ENCODE assay signal across 16 mouse cellular contexts in genomic region chr2:147788001-147788400, GRCm38 (mm10).
A peak's percentile ranks its signal among the peaks of the same experiment; 100 is the strongest.
DNase-seq lines count a peak whose midpoint lies in the region; ATAC-seq and TF ChIP-seq lines count a peak whose summit lies in the region.
"Had no signal": no experiment of that assay in that cellular context is flagged by ENCODE, and none has a peak within 500 bp of the region (broad histone marks: within the 10 kb centered on the region; RNA-seq: fewer than 3 reads in every experiment).

No protein-coding gene starts in this region.

- H3K27ac ChIP-seq in lung, embryonic 14.5 days (ENCODE audit: low read depth) = no peak overlapping the region
- H3K27ac ChIP-seq: heart, embryonic 15.5 days; liver, embryonic 13.5 days; neural tube, embryonic 15.5 days had no signal

- H3K27me3 ChIP-seq in lung, embryonic 14.5 days (ENCODE audit: insufficient read depth, low read length) = no peaks in the 10 kb centered on the region
- H3K27me3 ChIP-seq: liver, embryonic 13.5 days had no signal

- H3K4me2 ChIP-seq in lung, embryonic 14.5 days = no peak overlapping the region
- H3K4me2 ChIP-seq: heart, embryonic 15.5 days; liver, embryonic 13.5 days; neural tube, embryonic 15.5 days had no signal

- H3K9ac ChIP-seq in lung, embryonic 14.5 days = no peak overlapping the region
- H3K9ac ChIP-seq: heart, embryonic 15.5 days; liver, embryonic 13.5 days; neural tube, embryonic 15.5 days had no signal

- ATAC-seq in frontal cortex, adult (ENCODE audit: low TSS enrichment) = 0 out of 2 replicates have a peak, but pooled peaks have one; percentile 51
- ATAC-seq in lung, embryonic 14.5 days (ENCODE audit: insufficient read depth) = no peak

- no peaks in the 10 kb centered on the region for H3K36me3 ChIP-seq in lung, embryonic 14.5 days (ENCODE audit: insufficient read depth)
- H3K36me3 ChIP-seq: heart, embryonic 15.5 days; liver, embryonic 13.5 days; neural tube, embryonic 15.5 days had no signal

- no peak for DNase-seq in frontal cortex, postnatal 10 days (ENCODE audit: low spot score in 2 of 2)
- DNase-seq in lung, embryonic 14.5 days = peak; percentile 23
- DNase-seq in lung, postnatal 25 days (ENCODE audit: low spot score) = no peak
- DNase-seq in ES-CJ7 (ENCODE audit: low read depth, low spot score) = peak; percentile 23
- peak; percentile 15 for DNase-seq in embryo, embryonic 9.5 days (ENCODE audit: extremely low spot score)
- DNase-seq in neural tube, embryonic 10.5 days (ENCODE audit: extremely low spot score, low spot score) = no peak
- no peak for DNase-seq in adipocyte (ENCODE audit: low spot score)
- DNase-seq: adrenal gland, adult 2 months; layer of hippocampus, adult 9-11 months; liver, embryonic 13.5 days; lung, postnatal 36 days; right cerebral cortex, adult 18-20 months had no signal

- 73% methylated on average over 3 of the region's 3 CpGs for WGBS in lung, embryonic 14.5 days

- no peaks in the 10 kb centered on the region for H3K9me3 ChIP-seq in lung, embryonic 14.5 days (ENCODE audit: low read depth, low read length)
- H3K9me3 ChIP-seq: heart, embryonic 15.5 days; liver, embryonic 13.5 days; neural tube, embryonic 15.5 days had no signal

- no peak overlapping the region for H3K4me3 ChIP-seq in lung, embryonic 14.5 days (ENCODE audit: low read depth, low read length)
- H3K4me3 ChIP-seq: erythroblast, embryonic 14.5 days; heart, embryonic 15.5 days; liver, embryonic 13.5 days; neural tube, embryonic 15.5 days had no signal

- no peaks in the 10 kb centered on the region for H3K4me1 ChIP-seq in lung, embryonic 14.5 days (ENCODE audit: insufficient read depth)
- H3K4me1 ChIP-seq: heart, embryonic 15.5 days; liver, embryonic 13.5 days; neural tube, embryonic 15.5 days had no signal

- TF ChIP-seq CTCF in lung, embryonic 14.5 days (IDR thresholded peaks at IDR 0.05; ENCODE audit: low read depth) = peak; percentile 28; the same call in 1 of the 2 replicates

Comparison
In these comparisons a context has a peak if more than half of its experiments do, and no peak if none do; other contexts are left out.
1. DNase-seq: peak in lung, embryonic 14.5 days (single experiment), ES-CJ7 (single experiment) and embryo, embryonic 9.5 days (single experiment); none in frontal cortex, postnatal 10 days (0 of 2), lung, postnatal 25 days (single experiment), neural tube, embryonic 10.5 days (single experiment) and adipocyte (single experiment).